Mouse (Mus musculus): ENCODE results near the gene Col6a5.

- TF ChIP-seq POLR2A (IDR thresholded peaks at IDR 0.05; ENCODE audit: low read depth, low read length) (no peak), CTCF (IDR thresholded peaks at IDR 0.05; ENCODE audit: borderline replicate concordance, insufficient read depth, low read length) (no peak)
Measured at GRCm38 (mm10) chr9:105871643-105872042, 88.8 kb downstream of the Col6a5 start.
